8 mouse cellular contexts compared by ENCODE assay signal in the genomic region with DNA sequence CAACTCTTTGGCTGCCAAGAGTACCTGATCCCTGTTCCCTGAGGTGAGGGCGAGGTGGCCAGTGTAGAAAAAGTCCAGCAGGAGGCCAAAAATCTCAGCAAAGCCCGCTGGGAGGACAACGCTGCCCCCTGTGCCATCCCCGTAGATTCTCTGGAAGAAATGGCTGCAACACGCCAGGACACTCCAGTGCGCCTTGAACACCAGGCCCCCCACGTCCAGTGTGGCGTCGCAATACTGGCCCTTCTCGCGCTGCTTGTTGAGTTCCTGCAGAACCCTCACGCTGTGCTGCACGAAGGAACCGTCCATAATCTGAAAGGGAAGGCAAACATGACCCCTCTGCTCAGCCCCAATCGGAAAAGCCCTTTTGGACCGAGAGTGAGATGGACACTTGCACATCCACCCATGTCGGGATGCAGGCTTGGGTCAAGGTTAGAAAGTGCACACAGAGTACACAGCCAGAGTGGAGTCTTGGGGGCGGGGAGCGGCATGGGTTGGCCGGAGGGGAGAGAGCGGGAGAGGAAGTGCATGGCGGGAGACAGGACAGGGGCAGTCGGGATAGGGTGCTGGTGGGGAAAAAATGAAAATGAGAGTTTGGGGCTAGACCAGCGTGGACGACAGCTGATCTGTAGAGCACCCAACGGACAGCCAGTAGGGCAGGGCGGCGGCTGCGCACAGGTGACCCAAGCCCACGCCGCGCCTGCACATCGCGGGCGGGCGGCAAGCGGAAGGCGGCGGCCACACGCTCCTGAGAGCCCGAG. TPM values are rescaled to one million over a fixed set of nuclear protein-coding genes. Genes with fewer than 3 reads are reported as not detected.
A peak's percentile ranks its signal among the peaks of the same experiment; 100 is the strongest.
DNase-seq lines count a peak whose midpoint lies in the region; ATAC-seq and TF ChIP-seq lines count a peak whose summit lies in the region.

No protein-coding gene starts in this region.

- DNase-seq in neural tube, embryonic 11.5 days (ENCODE audit: low spot score) = no peak
- DNase-seq in neural tube, embryonic 10.5 days (ENCODE audit: extremely low spot score, low spot score) = no peak
- peak; percentile 91 for DNase-seq in liver, adult 2 months (ENCODE audit: extremely low read depth, low read depth, low spot score)
- no peak for DNase-seq in B cell, adult 2 months
- DNase-seq in thymus, postnatal 14 days = no peak

- H3K27me3 ChIP-seq in neural tube, embryonic 11.5 days (ENCODE audit: control insufficient read depth, insufficient read depth, low read length) = no peaks in the 10 kb centered on the region
- H3K27me3 ChIP-seq in heart, embryonic 15.5 days = peaks cover 2% of the 10 kb centered on the region; the same call in 1 of the 2 replicates
- no peaks in the 10 kb centered on the region for H3K27me3 ChIP-seq in liver, adult 2 months (ENCODE audit: control insufficient read depth, insufficient read depth, low read length)
- H3K27me3 ChIP-seq in midbrain, embryonic 16.5 days (ENCODE audit: control insufficient read depth, insufficient read depth, low read depth, low read length) = no peaks in the 10 kb centered on the region

- no peak for TF ChIP-seq POLR2A in liver, adult 2 months (IDR thresholded peaks at IDR 0.05; ENCODE audit: extremely low read depth, insufficient read depth, low read length)

- H3K9ac ChIP-seq in neural tube, embryonic 11.5 days (ENCODE audit: low read length) = peak overlapping the region; percentile 52
- H3K9ac ChIP-seq in heart, embryonic 15.5 days = peak overlapping the region; percentile 81
- H3K9ac ChIP-seq in liver, adult 2 months (ENCODE audit: low read depth, low read length) = peak overlapping the region; percentile 85
- peak overlapping the region; percentile 84 for H3K9ac ChIP-seq in midbrain, embryonic 16.5 days (ENCODE audit: low read depth, low read length)

- H3K4me3 ChIP-seq in neural tube, embryonic 11.5 days (ENCODE audit: low read depth, low read length) = peak overlapping the region; percentile 62
- peak overlapping the region; percentile 81 for H3K4me3 ChIP-seq in heart, embryonic 15.5 days
- H3K4me3 ChIP-seq in liver, adult 2 months (ENCODE audit: insufficient read depth, low read depth, low read length) = peak overlapping the region; percentile 71
- peak overlapping the region; percentile 80 for H3K4me3 ChIP-seq in midbrain, embryonic 16.5 days (ENCODE audit: low read depth, low read length)

- no peak overlapping the region for H3K27ac ChIP-seq in neural tube, embryonic 11.5 days (ENCODE audit: low read depth, low read length)
- H3K27ac ChIP-seq in heart, embryonic 15.5 days = peak overlapping the region; percentile 78
- peak overlapping the region; percentile 72 for H3K27ac ChIP-seq in liver, adult 2 months (replicated peaks; ENCODE audit: insufficient read depth, low read depth, low read length)
- peak overlapping the region; percentile 79 for H3K27ac ChIP-seq in midbrain, embryonic 16.5 days (ENCODE audit: low read length)

- H3K9me3 ChIP-seq in neural tube, embryonic 11.5 days (ENCODE audit: control insufficient read depth, low read length) = no peaks in the 10 kb centered on the region
- H3K9me3 ChIP-seq in heart, embryonic 15.5 days (replicated peaks) = no peaks in the 10 kb centered on the region
- H3K9me3 ChIP-seq in midbrain, embryonic 16.5 days (replicated peaks; ENCODE audit: control insufficient read depth, low read length, poor library complexity, severe bottlenecking) = no peaks in the 10 kb centered on the region

- ATAC-seq in neural tube, embryonic 11.5 days (ENCODE audit: insufficient read depth, low FRiP score, low TSS enrichment) = peak; percentile 59
- peak; percentile 11 for ATAC-seq in common myeloid progenitor, adult 5-6 weeks (replicated peaks; ENCODE audit: low read depth, poor library complexity, severe bottlenecking)
- ATAC-seq in heart, embryonic 15.5 days (replicated peaks; ENCODE audit: insufficient number of reproducible peaks, insufficient read depth, low FRiP score, low read depth) = peak; percentile 64
- ATAC-seq in midbrain, embryonic 16.5 days = peak; percentile 73

- H3K4me1 ChIP-seq in neural tube, embryonic 11.5 days (ENCODE audit: control insufficient read depth, insufficient read depth, low read length) = peaks cover 26% of the 10 kb centered on the region
- H3K4me1 ChIP-seq in heart, embryonic 15.5 days (replicated peaks) = peaks cover 42% of the 10 kb centered on the region
- H3K4me1 ChIP-seq in liver, adult 2 months (ENCODE audit: control insufficient read depth, insufficient read depth, low read length) = peaks cover 21% of the 10 kb centered on the region
- H3K4me1 ChIP-seq in midbrain, embryonic 16.5 days (ENCODE audit: control insufficient read depth, insufficient read depth, low read length) = peaks cover 49% of the 10 kb centered on the region

- WGBS in neural tube, embryonic 11.5 days = 3% methylated on average over 31 of the region's 41 CpGs
- whole genome bisulfite sequencing in heart, embryonic 15.5 days = under 1% methylated on average over 41 of the region's 41 CpGs
- 2% methylated on average over 38 of the region's 41 CpGs for whole genome bisulfite sequencing in liver, adult 2 months
- 2% methylated on average over 33 of the region's 41 CpGs for WGBS in midbrain, embryonic 16.5 days

- TF ChIP-seq CTCF in liver, adult 2 months (IDR thresholded peaks at IDR 0.05; ENCODE audit: low read depth, low read length) = 0 out of 2 replicates have a peak, but pooled peaks have one; percentile 10

- no peaks in the 10 kb centered on the region; the same call in none of the 2 replicates for H3K36me3 ChIP-seq in neural tube, embryonic 11.5 days (ENCODE audit: control insufficient read depth, insufficient read depth, low read length)
- H3K36me3 ChIP-seq in heart, embryonic 15.5 days = peaks cover 20% of the 10 kb centered on the region
- H3K36me3 ChIP-seq in liver, adult 2 months (ENCODE audit: control insufficient read depth, insufficient read depth, low read length) = no peaks in the 10 kb centered on the region
- peaks cover 13% of the 10 kb centered on the region; the same call in 1 of the 2 replicates for H3K36me3 ChIP-seq in midbrain, embryonic 16.5 days (ENCODE audit: control insufficient read depth, insufficient read depth, low read length)

- peak overlapping the region; percentile 94 for H3K4me2 ChIP-seq in neural tube, embryonic 11.5 days (ENCODE audit: low read depth)
- H3K4me2 ChIP-seq in heart, embryonic 15.5 days = peak overlapping the region; percentile 94
- H3K4me2 ChIP-seq in midbrain, embryonic 16.5 days (ENCODE audit: low read length) = peak overlapping the region; percentile 99

- H3K79me2 ChIP-seq in liver, adult 2 months (ENCODE audit: control insufficient read depth, insufficient read depth, low read length) = peaks cover 19% of the 10 kb centered on the region

RNA-seq across cellular contexts. Expression of a gene that starts 0.5 kb away (rescaled TPM):
- polyA plus RNA-seq in neural tube, embryonic 11.5 days (2014; fragmentation: Nextera tagmentation; extraction: Ambion mirVana) = 17.4 and 23.8 TPM in 2 replicates
- 7.4 and 10.7 TPM in 2 replicates for total RNA-seq in common myeloid progenitor, adult 5-6 weeks (2017)
- polyA plus RNA-seq in heart, embryonic 15.5 days (2015; fragmentation: Nextera tagmentation; extraction: Ambion mirVana) = 10.6 and 14.1 TPM in 2 replicates
- 12.0 and 16.0 TPM in 2 replicates for total RNA-seq in liver, adult 2 months (2014; rRNA removed)
- polyA plus RNA-seq in liver, adult 2 months (2012; rRNA removed) = 11.8 and 16.6 TPM in 2 replicates
- polyA plus RNA-seq in midbrain, embryonic 16.5 days (2015; fragmentation: Nextera tagmentation; extraction: Ambion mirVana) = 19.3 and 21.5 TPM in 2 replicates

RNA-seq across cellular contexts. Expression of a gene that starts 11.4 kb away (rescaled TPM):
- 0.38 and 0.66 TPM in 2 replicates for polyA plus RNA-seq in neural tube, embryonic 11.5 days (2014; fragmentation: Nextera tagmentation; extraction: Ambion mirVana)
- 0.49 and 1.5 TPM in 2 replicates for total RNA-seq in common myeloid progenitor, adult 5-6 weeks (2017)
- polyA plus RNA-seq in heart, embryonic 15.5 days (2015; fragmentation: Nextera tagmentation; extraction: Ambion mirVana) = 0.25 and 0.46 TPM in 2 replicates
- not detected in 2 replicates for total RNA-seq in liver, adult 2 months (2014; rRNA removed)
- polyA plus RNA-seq in liver, adult 2 months (2012; rRNA removed) = not detected in 2 replicates
- 2.1 and 2.4 TPM in 2 replicates for polyA plus RNA-seq in midbrain, embryonic 16.5 days (2015; fragmentation: Nextera tagmentation; extraction: Ambion mirVana)

RNA-seq across cellular contexts. Expression of a gene that starts 12.2 kb away (rescaled TPM):
- polyA plus RNA-seq in neural tube, embryonic 11.5 days (2014; fragmentation: Nextera tagmentation; extraction: Ambion mirVana) = 31.8 and 32.8 TPM in 2 replicates
- 25.7 and 35.7 TPM in 2 replicates for total RNA-seq in common myeloid progenitor, adult 5-6 weeks (2017)
- polyA plus RNA-seq in heart, embryonic 15.5 days (2015; fragmentation: Nextera tagmentation; extraction: Ambion mirVana) = 13.9 and 20.7 TPM in 2 replicates
- total RNA-seq in liver, adult 2 months (2014; rRNA removed) = 6.1 and 7.7 TPM in 2 replicates
- 9.8 and 12.3 TPM in 2 replicates for polyA plus RNA-seq in liver, adult 2 months (2012; rRNA removed)
- polyA plus RNA-seq in midbrain, embryonic 16.5 days (2015; fragmentation: Nextera tagmentation; extraction: Ambion mirVana) = 22.8 and 24.0 TPM in 2 replicates

RNA-seq across cellular contexts. Expression of a gene that starts 18.3 kb away (rescaled TPM):
- 4.0 and 4.6 TPM in 2 replicates for polyA plus RNA-seq in neural tube, embryonic 11.5 days (2014; fragmentation: Nextera tagmentation; extraction: Ambion mirVana)
- total RNA-seq in common myeloid progenitor, adult 5-6 weeks (2017) = 6.6 and 8.8 TPM in 2 replicates
- polyA plus RNA-seq in heart, embryonic 15.5 days (2015; fragmentation: Nextera tagmentation; extraction: Ambion mirVana) = 26.1 and 30.9 TPM in 2 replicates
- 25.8 and 30.8 TPM in 2 replicates for total RNA-seq in liver, adult 2 months (2014; rRNA removed)
- 21.8 and 23.9 TPM in 2 replicates for polyA plus RNA-seq in liver, adult 2 months (2012; rRNA removed)
- 3.0 and 3.4 TPM in 2 replicates for polyA plus RNA-seq in midbrain, embryonic 16.5 days (2015; fragmentation: Nextera tagmentation; extraction: Ambion mirVana)

RNA-seq across cellular contexts. Expression of a gene that starts 30.9 kb away (rescaled TPM):
- polyA plus RNA-seq in neural tube, embryonic 11.5 days (2014; fragmentation: Nextera tagmentation; extraction: Ambion mirVana) = 27.6 and 28.8 TPM in 2 replicates
- 2.4 and 3.3 TPM in 2 replicates for total RNA-seq in common myeloid progenitor, adult 5-6 weeks (2017)
- polyA plus RNA-seq in heart, embryonic 15.5 days (2015; fragmentation: Nextera tagmentation; extraction: Ambion mirVana) = 15.2 and 20.7 TPM in 2 replicates
- total RNA-seq in liver, adult 2 months (2014; rRNA removed) = 1.3 and 1.4 TPM in 2 replicates
- polyA plus RNA-seq in liver, adult 2 months (2012; rRNA removed) = 1.9 and 2.7 TPM in 2 replicates
- polyA plus RNA-seq in midbrain, embryonic 16.5 days (2015; fragmentation: Nextera tagmentation; extraction: Ambion mirVana) = 21.2 and 24.4 TPM in 2 replicates

Comparison
In these comparisons a context has a peak if more than half of its experiments do, and no peak if none do; other contexts are left out.
1. ATAC-seq: peak in every context shown above with its lines; median percentile 73 in midbrain, embryonic 16.5 days; 64 in heart, embryonic 15.5 days; 59 in neural tube, embryonic 11.5 days; 11 in common myeloid progenitor, adult 5-6 weeks.